Mouse (Mus musculus): ENCODE measurements at regions not wholly inside any gene's neighbourhood (a gene's known extent, or its start where the extent isn't known, plus 50 kb on each side); places are given as distances from the start of the nearest gene placed in this dataset. TPM values are rescaled to one million over a fixed set of nuclear protein-coding genes. Genes with fewer than 3 reads are reported as not detected.

MicroRNA genes in the stretch of these regions (microRNA counts, 519-probe panel; counts per million panel counts)
- microRNA mmu-miR-129-3p = 2,984 counts per million, percentile 11 among the panel's probes with 10 or more counts
- not detected for microRNA mmu-miR-129-5p

Small RNA genes in the stretch of these regions (microRNA-seq; reads per million reads assigned to microRNA genes)
- gene Mir129-2 (not detected), gene Mir129b (not detected)
